In genomic region chr8:12983681-12984467, GRCm38 (mm10) we compare ENCODE assay signal across 9 mouse cellular contexts. TPM values are rescaled to one million over a fixed set of nuclear protein-coding genes. Genes with fewer than 3 reads are reported as not detected.
DNase-seq lines count a peak whose midpoint lies in the region; ATAC-seq and TF ChIP-seq lines count a peak whose summit lies in the region.
"Had no signal": no experiment of that assay in that cellular context is flagged by ENCODE, and none has a peak within 500 bp of the region (broad histone marks: within the 10 kb centered on the region; RNA-seq: fewer than 3 reads in every experiment).

No protein-coding gene starts in this region.

- intact Hi-C loops in gastrocnemius, postnatal 36 days (cut with DNase I) = no loop called here

- H3K4me3 ChIP-seq in bone marrow, adult 2 months (replicated peaks; ENCODE audit: control insufficient read depth, low read depth, low read length) = peak overlapping the region; percentile 32
- no peak overlapping the region for H3K4me3 ChIP-seq in kidney, adult 2 months (ENCODE audit: insufficient read depth, low read depth, low read length)
- H3K4me3 ChIP-seq: limb, embryonic 12.5 days had no signal

- H3K27ac ChIP-seq in bone marrow, adult 2 months (ENCODE audit: control insufficient read depth, insufficient read depth, low read depth, low read length, poor library complexity) = no peak overlapping the region
- H3K27ac ChIP-seq in kidney, adult 2 months (ENCODE audit: insufficient read depth, low read depth, low read length) = no peak overlapping the region
- H3K27ac ChIP-seq: limb, embryonic 12.5 days had no signal

- WGBS in bone marrow, adult 2 months = 54% methylated on average over 18 of the region's 18 CpGs
- 82% methylated on average over 18 of the region's 18 CpGs for WGBS in kidney, adult 2 months

- no peaks in the 10 kb centered on the region for H3K4me1 ChIP-seq in bone marrow, adult 2 months (ENCODE audit: control insufficient read depth, insufficient read depth, low read length)
- no peaks in the 10 kb centered on the region for H3K4me1 ChIP-seq in kidney, adult 2 months (ENCODE audit: control insufficient read depth, insufficient read depth, low read length)

- TF ChIP-seq POLR2A in bone marrow, adult 2 months (IDR thresholded peaks at IDR 0.05; ENCODE audit: borderline replicate concordance, control insufficient read depth, low read depth, low read length) = no peak
- no peak for TF ChIP-seq POLR2A in kidney, adult 2 months (IDR thresholded peaks at IDR 0.05; ENCODE audit: low read depth, low read length)

- peak; percentile 60 for DNase-seq in MN1 (ENCODE audit: low spot score)
- DNase-seq in frontal cortex, postnatal 14 days (ENCODE audit: low spot score in 2 of 2) = peak; percentile 74 to 81
- peak; percentile 59 to 68 for DNase-seq in lung, adult 18-20 months
- DNase-seq in right cerebral cortex, postnatal 4 days = peak; percentile 44
- DNase-seq in kidney, adult 2 months = no peak
- DNase-seq in gastrocnemius, postnatal 36 days = no peak

- H3K27me3 ChIP-seq in kidney, adult 2 months (replicated peaks; ENCODE audit: control insufficient read depth, insufficient read depth, low read length) = no peaks in the 10 kb centered on the region
- H3K27me3 ChIP-seq: limb, embryonic 12.5 days had no signal

- ATAC-seq in CD4-positive, CD25-positive, alpha-beta regulatory T cell, adult 4 months = no peak

- no peaks in the 10 kb centered on the region for H3K36me3 ChIP-seq in kidney, adult 2 months (ENCODE audit: control insufficient read depth, insufficient read depth, low read length)

- TF ChIP-seq CTCF in bone marrow, adult 2 months (IDR thresholded peaks at IDR 0.05; ENCODE audit: control insufficient read depth, insufficient read depth, low read length) = no peak
- TF ChIP-seq CTCF in kidney, adult 2 months (conservative IDR thresholded peaks at IDR 0.05; ENCODE audit: insufficient read depth, insufficient read length, low read depth, low read length) = no peak

RNA-seq across cellular contexts. Expression of gene F7, which starts 42.0 kb away (rescaled TPM):
- 0.86 and 1.3 TPM in 2 replicates for polyA plus RNA-seq in bone marrow, adult 2 months (2011; ENCODE audit: insufficient read depth, insufficient read length, low replicate concordance, missing spikeins)
- polyA plus RNA-seq in kidney, adult 2 months (2012; rRNA removed) = 0.19 and 0.39 TPM in 2 replicates
- polyA plus RNA-seq in CD4-positive, CD25-positive, alpha-beta regulatory T cell, adult 4 months (2017; shearing (Covaris generic)) = not detected
- total RNA-seq in gastrocnemius, postnatal 36 days (2021) = not detected
- polyA plus RNA-seq: limb, embryonic 12.5 days had no signal

RNA-seq across cellular contexts. Expression of gene F10, which starts 53.2 kb away (rescaled TPM):
- 8.0 and 27.9 TPM in 2 replicates for polyA plus RNA-seq in bone marrow, adult 2 months (2011; ENCODE audit: insufficient read depth, insufficient read length, low replicate concordance, missing spikeins)
- 0.79 and 0.91 TPM in 2 replicates for polyA plus RNA-seq in kidney, adult 2 months (2012; rRNA removed)
- polyA plus RNA-seq in CD4-positive, CD25-positive, alpha-beta regulatory T cell, adult 4 months (2017; shearing (Covaris generic)) = not detected
- total RNA-seq in gastrocnemius, postnatal 36 days (2021) = not detected

Comparison
In these comparisons a context has a peak if more than half of its experiments do, and no peak if none do; other contexts are left out.
1. DNase-seq: peak in MN1 (single experiment), frontal cortex, postnatal 14 days (2 of 2), lung, adult 18-20 months (2 of 2) and right cerebral cortex, postnatal 4 days (single experiment); none in kidney, adult 2 months (single experiment) and gastrocnemius, postnatal 36 days (0 of 2).